Mouse (Mus musculus) activated CD4-positive, CD25-positive, alpha-beta regulatory T cell, adult 4 months (primary cell): ENCODE data around the gene Usp22. TPM values are rescaled to one million over a fixed set of nuclear protein-coding genes. Genes with fewer than 3 reads are reported as not detected.
A peak's percentile ranks its signal among the peaks of the same experiment; 100 is the strongest.
"Not testable (repeated sequence)": the region's sequence is repeated elsewhere in the genome, so short reads cannot be mapped to it uniquely, and the experiment has no call there.

Experiments
- ATAC-seq: one replicate; pipeline ENCODE4 v1.8.0; 2017
- polyA plus RNA-seq, 2 experiments: library from polyadenylated mRNA; unstranded; fragments of 100-300 nt; shearing (Covaris generic); gene quantifications; one replicate each; pipeline ENCODE4 v1.2.1; 2017

The Usp22 gene
- polyA plus RNA-seq, 2 experiments from 2014 or later, result 11.4 to 12.5 TPM

GRCm38 (mm10) chr11:61183820-61184219, 9.0 kb upstream of the Usp22 start:
- ATAC-seq, result no peak

- no peak for ATAC-seq
Observed at GRCm38 (mm10) chr11:61181624-61182023, 6.8 kb upstream of the Usp22 start.

- ATAC-seq, result no peak
Observed at GRCm38 (mm10) chr11:61180361-61180760, 5.5 kb upstream of the Usp22 start.

- no peak for ATAC-seq
Observed at GRCm38 (mm10) chr11:61176321-61176720, 1.5 kb upstream of the Usp22 start.

GRCm38 (mm10) chr11:61175778-61176177, 923 bp upstream of the Usp22 start:
- no peak for ATAC-seq

GRCm38 (mm10) chr11:61174291-61174820, 499 bp downstream of the Usp22 start:
- no peak for ATAC-seq

GRCm38 (mm10) chr11:61173477-61173876, 1.4 kb downstream of the Usp22 start:
- ATAC-seq, result not testable (repeated sequence)

GRCm38 (mm10) chr11:61170184-61170583, 4.7 kb downstream of the Usp22 start:
- ATAC-seq, result no peak

GRCm38 (mm10) chr11:61164881-61165280, 10.0 kb downstream of the Usp22 start:
- no peak for ATAC-seq

GRCm38 (mm10) chr11:61164366-61164765, 10.5 kb downstream of the Usp22 start:
- no peak for ATAC-seq

GRCm38 (mm10) chr11:61163341-61163740, 11.5 kb downstream of the Usp22 start:
- ATAC-seq, result no peak

- no peak for ATAC-seq
Observed at GRCm38 (mm10) chr11:61162776-61163175, 12.1 kb downstream of the Usp22 start.

GRCm38 (mm10) chr11:61161121-61161520, 13.7 kb downstream of the Usp22 start:
- no peak for ATAC-seq

GRCm38 (mm10) chr11:61159796-61160732, 14.8 kb downstream of the Usp22 start:
- no peak for ATAC-seq

GRCm38 (mm10) chr11:61158141-61158540, 16.7 kb downstream of the Usp22 start:
- ATAC-seq, result no peak

- peak; percentile 49 for ATAC-seq
Observed at GRCm38 (mm10) chr11:61155727-61156126, 19.1 kb downstream of the Usp22 start.

- ATAC-seq, result no peak
Observed at GRCm38 (mm10) chr11:61150233-61151001, 24.4 kb downstream of the Usp22 start.

- ATAC-seq, result no peak
Observed at GRCm38 (mm10) chr11:61147300-61147683, 27.6 kb downstream of the Usp22 start.

- no peak for ATAC-seq
Observed at GRCm38 (mm10) chr11:61146645-61147299, 28.1 kb downstream of the Usp22 start.

GRCm38 (mm10) chr11:61145551-61145950, 29.3 kb downstream of the Usp22 start:
- no peak for ATAC-seq

- ATAC-seq, result no peak
Observed at GRCm38 (mm10) chr11:61143564-61144469, 31.0 kb downstream of the Usp22 start.
